Mouse (Mus musculus) ES-Bruce4 (cell line): Measurements from ENCODE around the gene Fam181b. TPM values are rescaled to one million over a fixed set of nuclear protein-coding genes. Genes with fewer than 3 reads are reported as not detected.

Experiments used
- H3K27ac ChIP-seq: 2 replicates; pipeline ENCODE4 v1.5.1; 2012; ENCODE audit warnings: low read length, inconsistent platforms; ENCODE audit not compliant: insufficient read depth
- H3K27me3 ChIP-seq: 2 replicates; pipeline ENCODE4 v1.6.1; 2012; ENCODE audit warnings: mild to moderate bottlenecking, low read length, inconsistent platforms; ENCODE audit not compliant: control insufficient read depth, poor library complexity, insufficient read depth, severe bottlenecking
- H3K36me3 ChIP-seq: 2 replicates; pipeline ENCODE4 v1.6.1; 2012; ENCODE audit warnings: inconsistent platforms, mild to moderate bottlenecking, low read length, moderate library complexity; ENCODE audit not compliant: control insufficient read depth, poor library complexity, insufficient read depth, severe bottlenecking
- H3K4me1 ChIP-seq: one replicate; pipeline ENCODE4 v1.8.1; 2011; ENCODE audit warnings: low read length; ENCODE audit not compliant: control insufficient read depth, insufficient read depth
- H3K4me3 ChIP-seq: 2 replicates; pipeline ENCODE4 v1.5.1; 2011; ENCODE audit warnings: low read depth, mild to moderate bottlenecking, low read length
- H3K9ac ChIP-seq: 2 replicates; pipeline ENCODE4 v1.6.1; 2012; ENCODE audit warnings: low read depth, mild to moderate bottlenecking, inconsistent platforms; ENCODE audit not compliant: poor library complexity, severe bottlenecking
- H3K9me3 ChIP-seq: replicated peaks from 2 replicates; pipeline ENCODE4 v1.6.1; 2012; ENCODE audit warnings: mild to moderate bottlenecking, low read length, inconsistent platforms; ENCODE audit not compliant: control insufficient read depth, poor library complexity, insufficient read depth, severe bottlenecking
- CTCF ChIP-seq: IDR thresholded peaks from one replicate; pipeline ENCODE4 v1.8.1; 2011; ENCODE audit warnings: low read depth, low read length
- EP300 ChIP-seq: IDR thresholded peaks from 2 replicates; pipeline ENCODE4 v1.6.1; 2011; ENCODE audit warnings: low read depth, low read length; ENCODE audit not compliant: insufficient read depth
- POLR2A ChIP-seq: IDR thresholded peaks from one replicate; pipeline ENCODE4 v1.8.1; 2011; ENCODE audit warnings: low read length; ENCODE audit not compliant: insufficient read depth
- polyA plus RNA-seq: library from polyadenylated mRNA; stranded (reverse); fragments of >200 nt; gene quantifications from 2 replicates; pipeline ENCODE4 v1.2.4, GENCODE M21; 2011; ENCODE audit warnings: low read depth; ENCODE audit not compliant: missing spikeins, insufficient read depth, insufficient read length

Gene Fam181b
- 0.44 and 0.70 TPM in 2 replicates for polyA plus RNA-seq

DNA sequence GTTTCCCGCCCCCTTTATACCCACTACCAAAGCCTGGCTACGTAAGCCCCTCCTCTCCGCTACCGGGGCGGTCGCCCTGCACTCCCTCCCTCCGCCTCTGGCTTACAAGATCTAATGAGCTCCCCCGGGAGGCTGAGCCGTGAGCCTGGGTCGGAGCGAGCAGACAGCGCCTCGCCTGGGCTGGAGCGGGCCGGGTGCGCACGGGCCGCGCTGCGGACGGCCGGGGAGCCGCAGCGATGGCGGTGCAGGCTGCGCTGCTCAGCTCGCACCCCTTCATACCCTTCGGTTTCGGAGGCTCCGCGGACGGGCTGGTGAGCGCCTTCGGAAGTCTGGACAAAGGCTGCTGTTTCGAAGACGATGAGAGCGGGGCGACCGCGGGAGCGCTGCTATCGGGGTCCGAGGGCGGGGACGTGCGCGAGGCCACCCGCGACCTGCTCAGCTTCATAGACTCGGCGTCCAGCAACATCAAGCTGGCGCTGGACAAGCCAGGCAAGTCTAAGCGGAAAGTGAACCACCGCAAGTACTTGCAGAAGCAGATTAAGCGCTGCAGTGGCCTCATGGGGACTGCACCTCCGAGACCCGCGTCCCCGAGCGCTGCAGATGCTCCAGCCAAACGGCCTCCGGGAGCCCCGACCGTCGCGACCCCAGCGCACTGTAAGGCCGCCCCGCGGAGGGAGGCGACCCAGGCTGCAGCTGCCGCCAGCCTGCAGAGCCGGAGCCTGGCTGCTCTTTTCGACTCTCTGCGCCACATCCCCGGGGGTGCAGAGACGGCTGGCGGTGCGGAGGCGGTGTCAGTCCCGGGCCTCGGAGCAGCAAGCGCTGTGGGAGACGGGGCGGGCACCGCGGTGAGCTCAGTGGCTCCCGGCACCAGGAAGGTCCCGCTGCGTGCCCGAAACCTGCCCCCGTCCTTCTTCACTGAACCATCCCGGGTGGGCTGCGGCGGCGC is at the start of gene Fam181b:
Gene Fam181b, plus strand, starts transcription at position 81 of the 946 bp plus-strand sequence.
- H3K27me3 ChIP-seq: peaks cover 3% of the 10 kb centered on the region
- H3K9me3 ChIP-seq: no peaks in the 10 kb centered on the region
- TF ChIP-seq CTCF (no peak), POLR2A (no peak), EP300 (no peak)
- no peak within 1 kb of the TSS for H3K27ac ChIP-seq
- H3K4me1 ChIP-seq: no peaks in the 10 kb centered on the region
- H3K9ac ChIP-seq: peak within 1 kb of the TSS; percentile 31
- no peaks in the 10 kb centered on the region for H3K36me3 ChIP-seq
- peak within 1 kb of the TSS; percentile 86 for H3K4me3 ChIP-seq

DNA sequence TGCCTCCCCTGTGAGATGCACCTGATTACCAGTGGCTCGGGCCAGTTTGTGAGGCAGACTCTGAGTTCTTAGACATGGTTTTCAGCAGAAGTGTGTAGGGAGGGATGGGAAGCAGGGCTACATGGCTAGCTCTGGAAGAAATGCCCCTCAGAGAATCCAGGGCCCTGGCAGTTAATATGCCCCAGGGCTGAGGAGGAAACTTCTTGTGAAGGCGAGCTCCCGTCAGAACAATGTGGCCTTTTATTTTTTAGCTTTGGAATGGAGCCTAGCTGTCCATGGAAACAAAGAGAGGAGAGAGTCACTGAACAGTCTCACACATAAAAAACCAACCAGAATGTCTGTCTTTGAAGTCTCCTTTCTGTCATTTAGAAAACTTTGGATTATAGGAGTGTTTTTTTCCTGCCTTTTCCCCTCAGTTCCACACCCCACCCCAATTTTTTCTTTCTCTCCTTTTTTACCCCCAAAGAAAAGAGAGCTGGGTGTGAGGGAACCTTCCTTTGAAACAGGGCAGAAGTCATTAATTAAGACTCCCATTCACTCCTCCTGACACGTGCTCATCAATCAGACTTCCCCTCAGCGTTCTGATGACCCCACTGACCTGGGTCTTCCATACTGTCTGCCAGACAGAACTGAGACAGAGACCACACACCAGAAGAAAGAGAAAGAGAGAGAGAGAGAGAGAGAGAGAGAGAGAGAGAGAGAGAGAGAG is 41.7 kb upstream of the Fam181b start:
- H3K9ac ChIP-seq: no peak overlapping the region
- H3K4me3 ChIP-seq: no peak overlapping the region
- H3K9me3 ChIP-seq: no peaks in the 10 kb centered on the region
- H3K36me3 ChIP-seq: no peaks in the 10 kb centered on the region
- TF ChIP-seq CTCF (no peak), POLR2A (no peak), EP300 (no peak)
- no peaks in the 10 kb centered on the region for H3K4me1 ChIP-seq
- no peak overlapping the region for H3K27ac ChIP-seq
- H3K27me3 ChIP-seq: no peaks in the 10 kb centered on the region

DNA sequence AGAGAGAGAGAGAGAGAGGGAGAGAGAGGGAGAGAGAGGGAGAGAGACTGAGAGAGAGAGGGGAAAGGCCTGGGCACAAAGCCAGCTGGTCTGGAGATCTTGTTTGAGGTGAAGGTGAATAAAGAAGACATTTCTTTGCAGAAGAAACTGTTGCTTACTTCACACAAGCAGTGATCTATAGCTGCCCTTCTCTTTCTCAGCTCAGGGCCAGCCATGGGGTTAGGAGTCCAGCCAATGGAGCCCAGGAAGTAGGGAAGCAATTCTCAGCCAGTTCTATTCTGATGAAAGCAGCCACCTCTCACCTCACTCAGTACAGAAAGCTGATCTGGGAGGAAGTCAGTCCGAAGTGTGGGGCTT is 41.2 kb upstream of the Fam181b start:
- no peak for TF ChIP-seq POLR2A
- Histone ChIP-seq H3K27ac (no peak overlapping the region), H3K36me3 (no peaks in the 10 kb centered on the region), H3K9me3 (no peaks in the 10 kb centered on the region), H3K4me1 (no peaks in the 10 kb centered on the region), H3K27me3 (no peaks in the 10 kb centered on the region), H3K4me3 (no peak overlapping the region), H3K9ac (no peak overlapping the region)

DNA sequence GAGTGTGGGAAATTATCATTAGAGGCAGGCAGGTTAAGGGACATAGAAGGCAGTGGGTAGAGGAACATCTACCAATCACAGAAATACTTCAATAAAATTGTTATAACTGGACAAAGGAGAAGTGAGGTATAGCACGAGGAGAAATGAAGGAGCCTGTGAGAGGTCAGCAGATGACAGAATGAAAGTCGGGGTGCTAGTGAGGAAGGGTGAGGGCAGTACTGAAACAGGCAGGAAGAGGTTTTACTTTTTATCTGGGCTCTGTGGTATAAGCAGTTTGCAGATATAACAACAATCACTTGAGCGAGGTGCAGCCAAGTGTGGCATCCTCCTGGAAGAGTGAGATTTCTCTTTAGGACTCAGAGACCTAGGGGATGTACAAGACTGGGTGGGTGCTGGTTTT is 40.1 kb upstream of the Fam181b start:
- Histone ChIP-seq H3K9me3 (no peaks in the 10 kb centered on the region), H3K4me1 (no peaks in the 10 kb centered on the region), H3K36me3 (no peaks in the 10 kb centered on the region), H3K9ac (no peak overlapping the region), H3K27ac (no peak overlapping the region), H3K4me3 (no peak overlapping the region), H3K27me3 (no peaks in the 10 kb centered on the region)
- TF ChIP-seq EP300 (no peak), POLR2A (no peak), CTCF (no peak)

DNA sequence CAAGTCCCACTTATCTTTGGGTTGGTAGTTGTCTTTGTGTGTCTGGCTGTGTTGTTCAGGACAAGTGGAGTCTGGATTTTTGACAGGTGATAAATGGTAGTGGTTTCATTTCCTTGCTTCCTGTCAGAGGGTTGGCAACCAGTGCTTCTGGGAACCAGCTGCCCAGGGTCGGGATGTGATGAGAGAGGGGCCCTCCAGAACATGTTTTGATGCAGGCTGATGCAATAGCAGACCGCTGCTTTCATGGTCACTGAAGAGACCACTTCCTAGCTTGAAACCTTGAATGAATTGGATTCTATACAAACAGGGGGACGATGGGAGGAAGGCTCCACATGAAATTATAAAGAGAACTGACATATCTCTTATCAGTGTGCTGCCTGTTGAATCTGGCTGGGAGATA is 35.3 kb upstream of the Fam181b start:
- Histone ChIP-seq H3K4me3 (no peak overlapping the region), H3K27me3 (no peaks in the 10 kb centered on the region), H3K9me3 (no peaks in the 10 kb centered on the region), H3K9ac (no peak overlapping the region), H3K4me1 (no peaks in the 10 kb centered on the region), H3K36me3 (no peaks in the 10 kb centered on the region), H3K27ac (no peak overlapping the region)
- TF ChIP-seq EP300 (no peak), POLR2A (no peak), CTCF (no peak)

DNA sequence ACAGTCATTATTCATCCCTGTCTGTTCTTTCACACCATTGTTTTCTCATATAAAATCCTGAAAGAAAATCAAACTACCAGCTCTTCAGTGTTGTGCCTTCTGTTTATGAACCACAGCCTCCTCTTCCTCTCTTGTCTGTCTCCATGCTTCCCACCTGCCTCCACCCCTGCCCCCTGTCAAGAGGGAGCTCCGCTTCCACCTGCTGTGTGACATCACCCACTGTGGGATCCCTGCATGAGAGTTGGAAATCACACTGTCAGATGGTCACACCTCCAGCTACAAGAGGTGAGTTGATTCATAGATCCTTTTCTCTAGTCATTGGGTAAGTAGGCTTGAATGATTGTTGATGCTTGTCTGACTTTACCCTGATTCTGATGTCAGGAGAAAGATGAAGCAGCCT is 34.9 kb upstream of the Fam181b start:
- H3K27me3 ChIP-seq: no peaks in the 10 kb centered on the region
- TF ChIP-seq POLR2A (no peak), EP300 (no peak), CTCF (no peak)
- no peak overlapping the region for H3K4me3 ChIP-seq
- no peaks in the 10 kb centered on the region for H3K4me1 ChIP-seq
- H3K27ac ChIP-seq: no peak overlapping the region
- H3K9ac ChIP-seq: no peak overlapping the region
- no peaks in the 10 kb centered on the region for H3K36me3 ChIP-seq
- no peaks in the 10 kb centered on the region for H3K9me3 ChIP-seq
